Comparison of ENCODE assay signal across 26 mouse cellular contexts in genomic region chr2:133278546-133278945, GRCm38 (mm10).
"Had no signal": no experiment of that assay in that cellular context is flagged by ENCODE, and none has a peak within 500 bp of the region (broad histone marks: within the 10 kb centered on the region; RNA-seq: fewer than 3 reads in every experiment).

No protein-coding gene starts in this region.

- H3K9me3 ChIP-seq: embryonic facial prominence, embryonic 10.5 days; embryonic facial prominence, embryonic 12.5 days; embryonic facial prominence, embryonic 13.5 days; embryonic facial prominence, embryonic 15.5 days; forebrain, embryonic 10.5 days; forebrain, embryonic 12.5 days; forebrain, embryonic 13.5 days; forebrain, embryonic 15.5 days; heart, embryonic 10.5 days had no signal

- H3K27ac ChIP-seq: embryonic facial prominence, embryonic 10.5 days; embryonic facial prominence, embryonic 12.5 days; embryonic facial prominence, embryonic 13.5 days; embryonic facial prominence, embryonic 15.5 days; forebrain, embryonic 10.5 days; forebrain, embryonic 12.5 days; forebrain, embryonic 13.5 days; forebrain, embryonic 15.5 days; gastrocnemius, adult 2 months; heart, adult 2 months; heart, embryonic 10.5 days had no signal

- H3K27me3 ChIP-seq: embryonic facial prominence, embryonic 12.5 days; embryonic facial prominence, embryonic 13.5 days; embryonic facial prominence, embryonic 15.5 days; forebrain, embryonic 12.5 days; forebrain, embryonic 13.5 days; forebrain, embryonic 15.5 days had no signal

- H3K36me3 ChIP-seq: embryonic facial prominence, embryonic 10.5 days; embryonic facial prominence, embryonic 12.5 days; embryonic facial prominence, embryonic 13.5 days; embryonic facial prominence, embryonic 15.5 days; forebrain, embryonic 10.5 days; forebrain, embryonic 12.5 days; forebrain, embryonic 15.5 days; heart, embryonic 10.5 days had no signal

- H3K4me3 ChIP-seq: embryonic facial prominence, embryonic 10.5 days; embryonic facial prominence, embryonic 12.5 days; embryonic facial prominence, embryonic 13.5 days; embryonic facial prominence, embryonic 15.5 days; erythroblast, embryonic 14.5 days; forebrain, embryonic 10.5 days; forebrain, embryonic 12.5 days; forebrain, embryonic 13.5 days; forebrain, embryonic 15.5 days; gastrocnemius, adult 2 months; heart, adult 2 months; heart, embryonic 10.5 days had no signal

- DNase-seq: cerebellum, postnatal 10 days; cerebellum, postnatal 14 days; cerebellum, postnatal 25 days; cerebellum, postnatal 36 days; embryo, embryonic 11 days; forebrain, postnatal 0 days; gastrocnemius, adult 2 months; gastrocnemius, postnatal 10 days; gastrocnemius, postnatal 14 days; gastrocnemius, postnatal 25 days; gastrocnemius, postnatal 36 days; heart, adult 11 months; heart, adult 18-20 months; heart, adult 2 months had no signal

- H3K9ac ChIP-seq: embryonic facial prominence, embryonic 12.5 days; embryonic facial prominence, embryonic 13.5 days; embryonic facial prominence, embryonic 15.5 days; forebrain, embryonic 12.5 days; forebrain, embryonic 13.5 days; forebrain, embryonic 15.5 days; forebrain, postnatal 0 days had no signal

- ATAC-seq: forebrain, embryonic 13.5 days; forebrain, embryonic 14.5 days; forebrain, embryonic 15.5 days; forebrain, embryonic 16.5 days; forebrain, postnatal 0 days had no signal

- H3K4me1 ChIP-seq: embryonic facial prominence, embryonic 15.5 days; forebrain, embryonic 10.5 days; forebrain, embryonic 13.5 days had no signal

- H3K4me2 ChIP-seq: embryonic facial prominence, embryonic 12.5 days; embryonic facial prominence, embryonic 13.5 days; embryonic facial prominence, embryonic 15.5 days; forebrain, embryonic 12.5 days; forebrain, embryonic 13.5 days; forebrain, embryonic 15.5 days had no signal
